Mouse (Mus musculus) activated CD4-positive, CD25-positive, alpha-beta regulatory T cell, adult 9 weeks (primary cell): ENCODE data around the gene Slc7a8. TPM values are rescaled to one million over a fixed set of nuclear protein-coding genes. Genes with fewer than 3 reads are reported as not detected.

Source experiments
- polyA plus RNA-seq: library from polyadenylated mRNA; unstranded; fragments of 100-300 nt; shearing (Covaris generic); gene quantifications from one replicate; pipeline ENCODE4 v1.2.1, GENCODE M21; 2017

Slc7a8 gene
- polyA plus RNA-seq = 0.37 TPM

GRCm38 (mm10) chr14:54781610-54782365 lies at the start of gene Slc7a8:
TSS of gene Slc7a8 (minus strand) at chr14:54781946.

GRCm38 (mm10) chr14:54813991-54814390 lies 32.2 kb upstream of the Slc7a8 start, which contains the start of gene Rnf212b:
TSS of gene Rnf212b (plus strand) at chr14:54814141.

DNA sequence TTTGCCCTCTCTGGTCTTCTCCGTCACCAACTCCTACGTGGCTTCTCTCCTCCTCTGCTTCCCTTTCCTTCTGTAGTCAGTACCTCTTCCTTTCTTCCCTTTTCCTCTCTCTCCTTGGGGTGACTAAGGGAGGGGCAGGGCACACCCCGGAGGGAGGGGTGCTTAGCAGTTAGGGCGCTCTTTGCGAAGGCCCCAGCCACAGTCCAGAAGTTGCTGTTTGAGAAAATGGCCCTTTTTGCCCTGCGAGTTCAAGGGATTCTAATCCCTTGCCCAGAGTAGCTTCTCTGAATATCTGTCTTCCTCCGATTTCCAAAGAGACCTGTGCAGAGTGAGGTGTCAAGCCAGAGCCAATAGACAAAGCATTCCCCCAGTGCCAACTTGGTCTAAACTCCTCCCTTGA lies 69.7 kb downstream of the Slc7a8 start, which contains the start of gene Cebpe:
Gene Cebpe (minus strand): TSS at position 101 of the 400 bp plus-strand sequence.

DNA sequence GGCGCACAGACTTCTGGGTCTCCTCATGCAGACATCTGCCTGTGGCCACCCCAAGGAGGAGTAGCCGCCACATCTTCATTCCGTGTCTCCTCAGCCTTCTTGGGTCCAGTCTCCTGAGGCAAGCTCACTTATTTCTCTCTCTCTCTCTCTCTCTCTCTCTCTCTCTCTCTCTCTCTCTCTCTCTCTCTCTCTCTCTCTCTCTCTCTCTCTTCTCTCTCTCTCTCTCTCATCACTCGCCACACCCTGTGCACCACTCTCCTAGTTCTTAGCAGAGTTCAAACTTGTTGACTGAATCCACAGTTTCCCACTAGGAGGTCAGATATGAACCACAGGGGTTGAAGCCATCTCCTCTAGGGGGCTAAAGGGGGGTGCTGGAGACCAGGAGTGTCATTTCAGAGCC lies 83.0 kb downstream of the Slc7a8 start, which contains the start of gene Gm29776:
Gene Gm29776 (minus strand): TSS at position 101 of the 400 bp plus-strand sequence.

GRCm38 (mm10) chr14:54686522-54687143 lies 95.1 kb downstream of the Slc7a8 start, which contains the start of gene Acin1:
TSS of gene Acin1 (minus strand) at chr14:54686931.

GRCm38 (mm10) chr14:54686063-54686521 lies 95.7 kb downstream of the Slc7a8 start, which contains the start of gene 1700123O20Rik:
TSS of gene 1700123O20Rik (plus strand) at chr14:54686216.

Other genes with a start within 250 kb of the Slc7a8 start
- gene Haus4, start 227.3 kb downstream of the Slc7a8 start, polyA plus RNA-seq = 24.7 TPM
- 0.28 TPM for gene Ajuba, start 204.4 kb downstream of the Slc7a8 start, polyA plus RNA-seq
- 6.1 TPM for gene 4931414P19Rik, start 176.0 kb downstream of the Slc7a8 start, polyA plus RNA-seq
- gene Psmb5, start 163.9 kb downstream of the Slc7a8 start, polyA plus RNA-seq = 259 TPM
- gene Psmb11, start 160.5 kb downstream of the Slc7a8 start, polyA plus RNA-seq = not detected
- not detected for gene Gm17606, start 141.0 kb downstream of the Slc7a8 start, polyA plus RNA-seq
- 0.49 TPM for gene Cdh24, start 140.6 kb downstream of the Slc7a8 start, polyA plus RNA-seq
- gene 1700123O20Rik, start 95.7 kb downstream of the Slc7a8 start, polyA plus RNA-seq = 91.3 TPM
- gene Acin1, start 95.0 kb downstream of the Slc7a8 start, polyA plus RNA-seq = 116 TPM
- not detected for gene Gm29776, start 83.1 kb downstream of the Slc7a8 start, polyA plus RNA-seq
- gene Cebpe, start 69.8 kb downstream of the Slc7a8 start, polyA plus RNA-seq = not detected
- gene Rnf212b, start 32.2 kb upstream of the Slc7a8 start, polyA plus RNA-seq = not detected
- 10.3 TPM for gene Homez, start 89.0 kb upstream of the Slc7a8 start, polyA plus RNA-seq
- gene Ppp1r3e, start 95.6 kb upstream of the Slc7a8 start, polyA plus RNA-seq = 0.54 TPM
- 0.95 TPM for gene Bcl2l2, start 101.4 kb upstream of the Slc7a8 start, polyA plus RNA-seq
- gene Gm20521, start 101.5 kb upstream of the Slc7a8 start, polyA plus RNA-seq = not detected
- gene Pabpn1, start 110.6 kb upstream of the Slc7a8 start, polyA plus RNA-seq = 26.4 TPM
- gene Slc22a17, start 131.2 kb upstream of the Slc7a8 start, polyA plus RNA-seq = 1.0 TPM
- not detected for gene Efs, start 144.2 kb upstream of the Slc7a8 start, polyA plus RNA-seq
- gene Il25, start 150.7 kb upstream of the Slc7a8 start, polyA plus RNA-seq = not detected
- gene Cmtm5, start 154.3 kb upstream of the Slc7a8 start, polyA plus RNA-seq = not detected
- not detected for gene Myh6, start 185.0 kb upstream of the Slc7a8 start, polyA plus RNA-seq
- not detected for gene Gm17428, start 195.0 kb upstream of the Slc7a8 start, polyA plus RNA-seq
- gene Myh7, start 212.7 kb upstream of the Slc7a8 start, polyA plus RNA-seq = not detected
- 134 TPM for gene Ngdn, start 233.5 kb upstream of the Slc7a8 start, polyA plus RNA-seq